Mouse (Mus musculus) neural tube, embryonic 14.5 days (tissue): ENCODE data around the gene St6gal1. TPM values are rescaled to one million over a fixed set of nuclear protein-coding genes. Genes with fewer than 3 reads are reported as not detected.

ENCODE experiments used
- ATAC-seq: fragments of 200-750 bp; cut with Nextera tagmentation; 2 replicates; pipeline ENCODE4 v1.8.0; 2017; ENCODE audit warnings: low read depth, mild to moderate bottlenecking, moderate TSS enrichment, moderate library complexity
- H3K27ac ChIP-seq: fragments of 300-500 bp; sonication (generic); 2 replicates; pipeline ENCODE4 v1.5.1; 2014; ENCODE audit warnings: low read depth, mild to moderate bottlenecking, control low read depth, low read length, moderate library complexity, mixed read lengths
- H3K27me3 ChIP-seq: fragments of 300-500 bp; sonication (generic); 2 replicates; pipeline ENCODE4 v1.6.1; 2014; ENCODE audit warnings: low read length; ENCODE audit not compliant: control insufficient read depth, insufficient read depth
- H3K36me3 ChIP-seq: fragments of 300-500 bp; sonication (generic); 2 replicates; pipeline ENCODE4 v1.6.1; 2014; ENCODE audit warnings: low read length, mixed read lengths; ENCODE audit not compliant: control insufficient read depth, insufficient read depth
- H3K4me1 ChIP-seq: fragments of 300-500 bp; sonication (generic); 2 replicates; pipeline ENCODE4 v1.6.1; 2014; ENCODE audit warnings: low read length; ENCODE audit not compliant: control insufficient read depth, insufficient read depth
- H3K4me2 ChIP-seq: fragments of 300-500 bp; sonication (generic); 2 replicates; pipeline ENCODE4 v1.6.1; 2014; ENCODE audit warnings: mild to moderate bottlenecking, low read depth, low read length, control low read depth
- H3K4me3 ChIP-seq: fragments of 300-500 bp; sonication (generic); 2 replicates; pipeline ENCODE4 v1.5.1; 2014; ENCODE audit warnings: low read depth, low read length, control low read depth, mixed read lengths
- H3K9ac ChIP-seq: fragments of 300-500 bp; sonication (generic); replicated peaks from 2 replicates; pipeline ENCODE4 v1.6.1; 2014; ENCODE audit warnings: low read depth, mild to moderate bottlenecking, control low read depth, low read length, mixed read lengths
- H3K9me3 ChIP-seq: fragments of 300-500 bp; sonication (generic); 2 replicates; pipeline ENCODE4 v1.6.1; 2016; ENCODE audit warnings: low read length; ENCODE audit not compliant: control insufficient read depth
- WGBS: fragments of 180-500 bp; shearing (Covaris S2); extraction: QIAGEN DNeasy Blood & Tissue Kit; methylation state at CpG from one replicate; pipeline ENCODE4 v1.1.7; 2014; 5-methylcytosine and 5-hydroxymethylcytosine counted together
- polyA plus RNA-seq: library from polyadenylated mRNA; unstranded; fragments of >200 nt; fragmentation: Nextera tagmentation; extraction: Ambion mirVana; gene quantifications from 2 replicates; pipeline ENCODE4 v1.2.1, GENCODE M21; 2014

St6gal1 gene
- polyA plus RNA-seq, 1 experiment from 2014 or later, result 23.0 TPM

GRCm38 (mm10) chr16:23323915-23324314 lies 99.4 kb downstream of the St6gal1 start:
- Histone ChIP-seq H3K9ac (no peak overlapping the region), H3K4me1 (no peaks in the 10 kb centered on the region), H3K9me3 (no peaks in the 10 kb centered on the region), H3K4me3 (no peak overlapping the region), H3K27me3 (no peaks in the 10 kb centered on the region), H3K36me3 (0 out of 2 replicates have a peak, but pooled peaks cover under 1% of the 10 kb centered on the region), H3K27ac (no peak overlapping the region), H3K4me2 (no peak overlapping the region)
- 46% methylated on average over 3 of the region's 3 CpGs for WGBS
- ATAC-seq, result no peak

GRCm38 (mm10) chr16:23324867-23325650 lies 100.5 kb downstream of the St6gal1 start:
- Histone ChIP-seq H3K9ac (no peak overlapping the region), H3K4me3 (no peak overlapping the region), H3K27me3 (no peaks in the 10 kb centered on the region), H3K36me3 (no peaks in the 10 kb centered on the region), H3K4me1 (no peaks in the 10 kb centered on the region), H3K27ac (no peak overlapping the region), H3K4me2 (no peak overlapping the region), H3K9me3 (no peaks in the 10 kb centered on the region)
- no peak; the same call in 1 of the 2 replicates for ATAC-seq
- WGBS, result 61% methylated on average over 6 of the region's 6 CpGs

- no peaks in the 10 kb centered on the region for H3K27me3 ChIP-seq
- H3K4me3 ChIP-seq, result no peak overlapping the region
- no peaks in the 10 kb centered on the region for H3K36me3 ChIP-seq
- no peak for ATAC-seq
- 90% methylated on average over 6 of the region's 6 CpGs for WGBS
- no peaks in the 10 kb centered on the region for H3K9me3 ChIP-seq
- H3K4me1 ChIP-seq, result no peaks in the 10 kb centered on the region
- H3K27ac ChIP-seq, result no peak overlapping the region
- no peak overlapping the region for H3K4me2 ChIP-seq
- H3K9ac ChIP-seq, result no peak overlapping the region
These were observed 102.1 kb downstream of the St6gal1 start for GRCm38 (mm10) chr16:23326664-23327063.

- Histone ChIP-seq H3K27ac (no peak overlapping the region), H3K9me3 (no peaks in the 10 kb centered on the region), H3K4me1 (no peaks in the 10 kb centered on the region), H3K4me2 (no peak overlapping the region), H3K36me3 (no peaks in the 10 kb centered on the region), H3K9ac (no peak overlapping the region), H3K27me3 (no peaks in the 10 kb centered on the region), H3K4me3 (no peak overlapping the region)
- ATAC-seq, result no peak
- WGBS, result 94% methylated on average over 7 of the region's 7 CpGs
These were observed 102.7 kb downstream of the St6gal1 start for GRCm38 (mm10) chr16:23327266-23327665.

GRCm38 (mm10) chr16:23328201-23328600 lies 103.7 kb downstream of the St6gal1 start:
- Histone ChIP-seq H3K27me3 (no peaks in the 10 kb centered on the region), H3K4me3 (no peak overlapping the region), H3K27ac (no peak overlapping the region), H3K9me3 (no peaks in the 10 kb centered on the region), H3K9ac (no peak overlapping the region), H3K4me2 (no peak overlapping the region), H3K36me3 (no peaks in the 10 kb centered on the region), H3K4me1 (no peaks in the 10 kb centered on the region)
- ATAC-seq, result no peak
- 91% methylated on average over 7 of the region's 7 CpGs for WGBS

- no peaks in the 10 kb centered on the region for H3K27me3 ChIP-seq
- no peak overlapping the region for H3K4me2 ChIP-seq
- H3K27ac ChIP-seq, result no peak overlapping the region
- H3K9me3 ChIP-seq, result no peaks in the 10 kb centered on the region
- H3K4me1 ChIP-seq, result no peaks in the 10 kb centered on the region
- 81% methylated on average over 2 of the region's 2 CpGs for WGBS
- H3K4me3 ChIP-seq, result no peak overlapping the region
- H3K36me3 ChIP-seq, result no peaks in the 10 kb centered on the region
- no peak overlapping the region for H3K9ac ChIP-seq
- ATAC-seq, result no peak
These were observed 107.6 kb downstream of the St6gal1 start for GRCm38 (mm10) chr16:23332136-23332535.

- H3K27me3 ChIP-seq, result no peaks in the 10 kb centered on the region
- 85% methylated on average over 6 of the region's 6 CpGs for WGBS
- ATAC-seq, result no peak
These were observed 108.1 kb downstream of the St6gal1 start for GRCm38 (mm10) chr16:23332686-23333085.

GRCm38 (mm10) chr16:23333875-23334551 lies 109.5 kb downstream of the St6gal1 start:
- Histone ChIP-seq H3K27ac (no peak overlapping the region), H3K4me3 (no peak overlapping the region), H3K9me3 (no peaks in the 10 kb centered on the region), H3K27me3 (no peaks in the 10 kb centered on the region), H3K4me2 (no peak overlapping the region), H3K36me3 (no peaks in the 10 kb centered on the region), H3K4me1 (no peaks in the 10 kb centered on the region), H3K9ac (no peak overlapping the region)
- no peak for ATAC-seq
- 80% methylated on average over 6 of the region's 6 CpGs for WGBS

More at GRCm38 (mm10) chr16:23332686-23333085, 108.1 kb downstream of the St6gal1 start:
- no peaks in the 10 kb centered on the region for H3K4me1 ChIP-seq
- no peak overlapping the region for H3K9ac ChIP-seq
- no peaks in the 10 kb centered on the region for H3K9me3 ChIP-seq
- no peaks in the 10 kb centered on the region for H3K36me3 ChIP-seq
- no peak overlapping the region for H3K4me3 ChIP-seq
- no peak overlapping the region for H3K4me2 ChIP-seq
- no peak overlapping the region for H3K27ac ChIP-seq

GRCm38 (mm10) chr16:23337317-23337716 lies 112.8 kb downstream of the St6gal1 start:
- Histone ChIP-seq H3K4me2 (no peak overlapping the region), H3K9ac (no peak overlapping the region), H3K9me3 (no peaks in the 10 kb centered on the region), H3K27me3 (no peaks in the 10 kb centered on the region), H3K27ac (no peak overlapping the region), H3K4me3 (no peak overlapping the region), H3K36me3 (no peaks in the 10 kb centered on the region), H3K4me1 (no peaks in the 10 kb centered on the region)
- no peak for ATAC-seq
- 75% methylated on average over 4 of the region's 4 CpGs for WGBS
